Mouse (Mus musculus): ENCODE results near the gene Tipin.

- TF ChIP-seq TCF12 (IDR thresholded peaks at IDR 0.05; ENCODE audit: insufficient read depth, poor library complexity, severe bottlenecking), result no peak
- no peak for TF ChIP-seq POLR2A (IDR thresholded peaks at IDR 0.05; ENCODE audit: insufficient read length, low read depth)
- no peak for TF ChIP-seq POLR2AphosphoS2 (IDR thresholded peaks at IDR 0.05; ENCODE audit: insufficient read length, low read depth)
- TF ChIP-seq USF1 (IDR thresholded peaks at IDR 0.05; ENCODE audit: low read depth), result no peak
- TF ChIP-seq CEBPB (IDR thresholded peaks at IDR 0.05; ENCODE audit: insufficient read depth, poor library complexity, severe bottlenecking), result no peak
Measured at GRCm38 (mm10) chr9:64271249-64271648, 10.1 kb upstream of the Tipin start.
